Mouse (Mus musculus) CD8-positive naive resting alpha-beta T cell, adult 2 months (primary cell): ENCODE measurements around the gene Jazf1.

Experiments
- DNase-seq, 2 experiments: peaks; one replicate each; pipeline ENCODE4 v3.0.0; 2022; ENCODE audit warnings: low read depth in 2 of 2, low spot score in 2 of 2

Jazf1 gene

DNA sequence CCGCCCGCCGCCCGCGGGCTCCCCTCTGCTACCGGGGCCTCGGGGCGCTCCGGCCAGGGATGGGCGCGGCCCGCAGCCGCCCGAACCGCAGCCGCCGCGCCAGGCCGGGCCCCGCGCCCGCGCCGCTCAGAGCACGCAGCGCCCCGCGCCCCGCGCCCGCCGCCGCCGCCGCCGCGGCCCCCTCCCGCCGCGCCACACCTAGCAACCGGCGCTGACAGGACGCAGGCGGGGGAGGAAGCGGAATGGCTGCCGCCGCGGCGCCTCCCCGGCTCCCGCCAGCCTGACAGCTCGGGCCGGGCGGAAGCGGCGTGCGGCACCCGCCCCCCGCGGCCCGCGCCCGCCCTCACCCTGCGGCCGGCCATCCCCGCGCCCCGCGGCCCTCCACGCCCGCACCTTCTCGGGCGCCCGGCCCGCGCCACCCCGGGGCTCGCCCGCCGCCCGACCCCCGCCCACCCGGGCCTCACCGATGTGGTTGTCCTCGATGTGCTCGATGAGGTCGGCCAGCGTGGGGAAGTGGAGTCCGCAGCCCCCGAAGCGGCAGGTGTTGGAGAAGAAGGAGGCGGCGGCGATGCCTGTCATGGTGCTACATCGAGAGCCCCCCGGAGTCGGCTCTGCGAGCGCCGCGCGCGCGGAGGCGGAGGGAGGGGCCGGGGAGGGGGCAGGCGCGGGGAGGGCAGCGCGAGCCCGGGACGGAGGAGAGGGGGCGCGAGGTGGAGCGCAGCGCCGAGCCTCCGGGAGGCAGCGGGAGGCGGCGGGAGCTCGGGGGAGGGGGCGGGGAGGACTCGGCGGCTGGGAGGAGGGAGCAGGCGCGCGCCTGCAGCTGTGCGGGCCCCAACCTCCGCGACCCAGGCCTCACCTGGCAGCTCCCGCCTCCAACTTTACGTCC lies at the start of gene Jazf1:
Gene Jazf1 (minus strand): TSS at position 643 of the 886 bp plus-strand sequence.
- DNase-seq, result peak; percentile 6 to 23

DNA sequence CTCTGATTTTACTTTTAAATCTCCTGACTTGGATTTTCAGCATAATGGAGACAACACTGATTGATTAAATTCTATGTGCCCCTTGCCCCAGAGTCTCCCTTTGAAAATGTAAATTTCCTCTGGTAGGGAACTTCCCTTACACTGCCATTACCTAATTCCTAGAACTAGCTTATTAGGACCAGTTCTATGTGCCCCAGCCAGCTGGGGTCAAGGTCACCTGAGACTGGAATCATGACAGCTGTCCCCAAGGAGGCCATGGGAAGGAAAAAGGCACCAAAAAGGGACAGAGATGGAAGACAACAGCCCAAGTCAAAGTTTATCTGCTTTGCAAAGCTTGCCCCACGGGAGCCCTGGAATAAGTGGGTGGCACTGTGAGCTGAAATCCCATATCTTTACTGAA lies 49.4 kb upstream of the Jazf1 start:
- DNase-seq, result no peak

DNA sequence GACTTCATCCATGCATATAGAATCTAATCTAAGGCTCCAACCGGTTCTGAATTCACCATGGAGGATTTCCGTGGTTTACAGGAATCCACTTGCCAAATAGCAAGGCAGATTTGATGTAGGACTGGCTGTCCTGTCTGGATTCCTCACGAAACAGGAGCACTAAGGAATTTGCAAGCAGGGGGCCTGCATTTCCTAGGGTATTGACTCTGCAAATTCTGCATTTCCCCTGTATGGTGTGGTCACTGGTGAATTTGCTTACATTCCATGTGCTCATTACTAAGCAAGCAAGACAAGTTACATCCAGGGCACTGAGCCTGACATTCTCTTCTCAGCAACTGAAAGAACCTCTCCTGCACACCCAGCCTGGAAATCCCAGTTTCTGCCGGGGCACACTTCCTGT lies 18.4 kb upstream of the Jazf1 start:
- DNase-seq, result no peak

DNA sequence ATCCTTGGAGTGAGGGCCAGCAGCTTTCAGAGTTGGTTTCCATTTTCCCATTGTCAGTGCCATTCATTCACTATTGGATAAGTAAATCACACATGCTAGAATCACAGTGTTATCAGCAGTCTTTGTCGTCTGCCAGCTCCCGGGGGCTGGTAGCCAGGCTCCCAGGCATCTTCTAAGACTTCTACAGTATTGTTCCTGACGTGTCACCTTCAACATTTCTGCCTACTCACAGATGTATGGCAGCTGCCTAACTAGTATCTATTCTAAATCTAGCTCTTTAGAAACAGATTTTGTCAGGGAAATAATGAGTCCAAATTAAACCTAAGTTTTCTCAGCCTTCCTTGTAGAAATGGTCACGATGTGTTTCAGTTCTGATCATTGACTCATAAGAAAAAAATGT lies 12.8 kb upstream of the Jazf1 start:
- DNase-seq, result no peak

DNA sequence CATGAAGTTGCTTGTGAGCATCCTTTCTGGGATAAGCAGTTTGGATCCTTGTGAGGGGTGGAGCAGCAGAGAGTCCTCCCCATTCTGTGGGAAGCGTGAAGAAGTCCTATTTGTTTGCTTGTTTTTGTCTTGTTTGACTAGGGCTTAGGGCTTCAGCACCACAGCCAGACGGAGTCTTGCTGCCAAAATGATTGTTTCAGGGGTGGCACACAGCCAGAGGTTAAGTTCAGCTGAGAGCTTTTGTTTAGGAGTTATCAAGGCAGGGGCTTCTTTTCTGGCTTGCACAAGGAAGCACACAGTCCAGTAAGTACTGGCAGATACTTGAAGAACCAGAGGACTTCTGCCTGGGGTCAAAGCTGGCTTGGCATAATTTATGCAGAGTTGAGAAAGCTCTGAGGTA lies 10.2 kb upstream of the Jazf1 start:
- no peak for DNase-seq

DNA sequence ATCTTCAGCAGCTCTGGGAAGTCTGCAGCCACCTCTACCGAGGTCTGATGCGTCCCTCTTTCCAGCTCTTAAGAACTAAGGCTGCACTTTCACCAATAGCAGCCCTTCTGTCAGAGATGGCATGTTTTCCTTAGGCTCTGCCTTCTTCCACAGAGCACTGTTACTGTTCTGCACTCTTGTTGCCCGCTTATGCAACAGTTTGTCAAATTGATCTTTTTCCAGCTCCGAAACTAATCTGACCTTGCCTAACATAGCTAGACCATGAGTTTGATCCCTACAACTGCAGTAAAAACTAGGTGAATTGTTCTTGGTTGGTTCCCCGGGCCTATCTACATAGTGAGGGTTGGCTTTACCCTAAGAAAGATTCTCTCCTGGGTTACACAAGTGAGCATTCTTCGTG lies 3.3 kb upstream of the Jazf1 start:
- no peak for DNase-seq

DNA sequence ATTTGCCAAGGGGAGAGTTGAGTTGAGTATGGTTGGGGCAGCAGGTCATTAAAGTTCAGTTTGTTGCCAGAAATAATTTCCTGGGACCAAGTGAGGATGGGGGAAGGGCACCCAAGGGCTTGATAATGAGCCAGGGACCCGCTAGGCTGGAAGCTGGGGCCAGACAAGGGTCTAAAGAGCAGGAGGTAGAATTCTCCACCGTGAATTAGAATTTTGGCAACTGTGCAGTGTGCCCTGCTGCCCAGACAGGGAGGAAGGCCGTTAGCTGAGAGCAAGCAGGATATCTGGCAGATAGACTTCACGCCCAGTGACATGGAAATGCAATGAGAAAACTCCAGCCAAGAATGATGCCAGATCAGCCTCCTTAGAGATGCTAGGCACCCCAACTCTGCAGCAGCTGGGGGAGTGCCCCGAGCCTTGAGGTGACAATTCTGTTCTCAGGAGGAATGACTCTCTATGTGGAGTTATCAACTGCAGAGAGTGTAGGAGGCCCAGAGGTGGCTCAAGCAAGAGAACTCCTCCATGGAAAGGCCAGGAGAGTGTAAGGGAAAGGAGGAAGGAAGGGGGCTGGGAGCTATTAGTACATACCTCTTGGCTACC lies 1.6 kb upstream of the Jazf1 start:
- no peak for DNase-seq

DNA sequence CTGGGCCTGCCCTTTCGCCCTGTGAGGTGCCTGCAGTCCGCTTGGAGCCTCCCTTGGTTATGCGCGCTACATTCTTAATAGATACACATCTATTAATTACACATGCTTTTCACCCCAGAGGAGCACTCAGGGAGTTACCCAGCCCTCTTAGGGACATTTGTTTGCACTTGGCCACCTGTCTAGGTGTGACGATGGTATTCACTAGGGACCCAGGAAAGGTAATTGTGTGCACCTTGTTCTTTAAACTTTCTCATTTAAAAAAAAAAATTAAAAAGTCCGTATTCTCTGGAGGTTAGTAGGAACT lies 396 bp upstream of the Jazf1 start:
- DNase-seq, result no peak

DNA sequence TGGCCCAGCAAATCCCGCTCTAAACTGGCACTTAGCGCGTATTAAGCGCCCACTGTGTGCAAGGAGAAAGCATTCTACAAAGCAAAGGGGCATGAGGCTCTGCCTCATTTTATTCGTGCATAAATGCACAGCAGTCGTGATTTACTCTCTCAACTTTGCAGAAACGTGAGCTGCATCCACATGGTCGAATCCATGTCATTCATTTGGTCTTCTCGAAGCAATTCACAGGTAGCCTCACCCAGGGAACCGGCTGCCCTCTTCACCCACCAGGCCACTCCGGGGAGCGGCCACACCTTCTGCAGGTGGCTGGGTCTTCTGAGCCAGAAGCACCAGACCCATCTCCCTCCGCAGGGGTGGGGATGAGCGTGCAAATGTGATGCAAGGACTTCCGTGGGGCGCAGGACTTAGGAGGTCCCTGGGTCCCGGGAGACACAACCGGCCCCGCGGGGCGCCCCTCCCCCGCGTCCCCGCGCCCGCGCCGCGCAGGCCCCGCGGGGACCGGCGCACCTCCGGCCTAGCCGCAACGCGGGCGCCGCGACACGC lies 914 bp downstream of the Jazf1 start:
- DNase-seq, result peak in 1 of 2 experiments; percentile 7

DNA sequence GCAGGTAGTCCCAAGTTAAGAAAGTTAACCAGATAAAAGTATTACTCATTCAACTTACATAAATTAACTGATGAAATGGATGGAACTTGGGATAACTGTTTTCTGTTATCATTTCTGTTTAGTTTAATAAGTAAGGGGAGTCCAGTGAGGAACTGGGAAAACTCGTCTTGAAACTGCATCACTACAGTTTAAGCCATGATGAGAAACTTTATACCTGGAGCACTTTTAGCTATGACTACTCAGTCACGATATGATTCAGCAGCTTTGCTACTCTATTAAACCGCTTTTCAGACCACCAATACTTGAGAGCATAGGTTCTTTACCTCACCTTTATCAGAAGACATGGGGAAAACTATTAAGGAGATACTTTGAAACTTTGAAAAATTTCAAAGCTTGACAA lies 1.5 kb downstream of the Jazf1 start:
- DNase-seq, result no peak

DNA sequence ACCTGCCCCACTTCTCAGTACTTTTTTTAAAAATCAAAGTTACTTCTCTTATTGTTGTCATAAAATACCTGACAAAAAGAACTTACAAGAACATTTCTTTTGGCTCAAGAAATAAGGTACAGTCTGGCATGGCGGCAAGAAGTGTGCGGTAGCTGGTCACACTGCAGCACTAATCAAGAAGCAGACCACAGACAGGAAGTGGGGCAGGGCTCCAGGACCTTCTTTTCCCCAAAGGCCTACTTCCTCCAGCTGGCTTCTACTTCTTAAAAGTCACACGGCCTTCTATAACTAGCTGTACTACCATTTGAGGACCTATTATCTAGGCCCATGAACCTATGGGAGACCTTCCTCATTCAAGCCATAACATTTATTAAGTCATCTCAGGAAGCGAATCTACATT lies 4.4 kb downstream of the Jazf1 start:
- no peak for DNase-seq

DNA sequence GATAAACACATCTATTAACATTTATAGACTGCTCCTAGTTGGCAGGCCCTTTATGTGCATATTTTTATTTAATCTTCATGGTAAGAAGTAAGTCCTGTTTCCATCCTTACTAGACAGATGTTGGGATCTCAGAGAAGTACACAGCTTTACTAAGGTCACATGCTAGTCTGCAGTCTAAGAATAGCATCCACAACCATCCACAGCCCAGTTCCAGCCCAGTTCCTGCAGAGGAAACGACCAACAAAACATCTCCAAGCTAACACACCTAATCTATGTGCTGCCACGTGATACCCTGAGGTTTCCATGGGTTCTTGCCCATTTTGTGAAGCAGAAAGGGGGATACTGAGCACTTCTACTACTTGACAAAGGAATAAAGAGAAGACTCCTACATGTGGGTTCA lies 13.5 kb downstream of the Jazf1 start:
- DNase-seq, result no peak

DNA sequence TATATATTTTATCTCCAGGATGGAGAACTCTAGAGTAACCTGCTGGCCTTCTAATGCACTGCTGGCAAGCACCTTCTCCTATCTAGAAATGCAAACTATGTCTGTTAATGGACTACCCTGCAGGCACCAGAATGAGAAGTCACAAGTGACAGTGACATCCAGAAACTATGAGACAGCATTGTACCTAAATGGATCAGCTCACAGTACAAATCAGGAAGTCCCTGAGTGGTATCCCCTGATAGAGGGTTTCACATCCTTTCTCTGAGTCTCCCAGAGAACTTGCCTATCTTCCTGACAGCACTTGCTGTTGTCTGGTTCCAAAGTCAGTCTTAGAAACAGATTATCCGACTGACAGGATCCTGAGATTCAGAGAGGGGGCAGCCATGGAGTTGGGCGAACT lies 22.9 kb downstream of the Jazf1 start:
- DNase-seq, result no peak

DNA sequence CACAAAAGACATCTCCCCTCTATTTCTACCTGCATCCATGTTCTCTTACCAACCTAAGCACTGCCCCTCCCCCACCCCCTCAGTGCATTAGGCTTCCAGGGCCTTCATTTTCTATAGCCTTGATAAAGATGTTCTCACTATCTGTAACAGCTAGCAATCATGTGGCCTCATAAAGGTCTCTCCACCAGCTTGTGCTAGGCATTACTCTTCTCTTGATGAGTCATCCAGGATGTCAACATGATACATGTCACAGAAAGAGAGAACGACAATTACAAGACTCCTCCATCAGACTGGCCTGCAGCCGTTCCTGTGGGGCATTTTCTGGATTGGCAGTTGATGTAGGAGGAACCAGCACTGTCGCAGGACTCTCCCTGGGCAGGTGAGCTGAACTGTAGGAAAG lies 30.3 kb downstream of the Jazf1 start:
- no peak for DNase-seq

DNA sequence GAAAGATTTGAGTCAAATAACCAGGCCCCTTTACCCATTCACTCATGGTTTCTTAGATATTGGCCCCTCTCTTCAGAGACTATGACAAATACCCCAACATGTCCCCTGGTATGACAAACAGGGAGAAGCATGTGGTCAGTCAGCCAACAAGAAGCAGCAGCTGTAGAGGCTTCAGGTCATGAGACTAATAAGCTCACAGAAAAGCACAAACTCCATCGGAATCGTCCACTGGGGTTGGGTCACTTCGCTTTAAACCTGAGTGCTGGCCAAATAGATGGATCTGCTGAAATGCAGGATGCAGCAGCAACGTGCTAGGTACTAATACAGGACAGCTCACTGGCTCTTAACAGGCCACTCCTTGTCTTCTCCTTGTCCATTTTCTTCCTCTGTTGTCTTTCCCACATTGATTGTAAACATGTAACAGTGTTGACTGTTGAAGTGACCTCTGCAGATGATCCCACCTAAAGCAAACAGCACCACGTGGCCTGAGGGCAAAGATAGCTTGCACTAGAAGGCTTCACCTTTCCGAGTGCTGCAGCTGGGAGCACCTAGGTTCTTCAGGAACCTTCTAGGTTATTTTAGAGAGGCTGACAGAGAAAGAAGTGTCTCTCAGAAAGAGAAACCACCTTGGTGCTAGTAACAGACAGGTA lies 33.9 kb downstream of the Jazf1 start:
- DNase-seq, result no peak

DNA sequence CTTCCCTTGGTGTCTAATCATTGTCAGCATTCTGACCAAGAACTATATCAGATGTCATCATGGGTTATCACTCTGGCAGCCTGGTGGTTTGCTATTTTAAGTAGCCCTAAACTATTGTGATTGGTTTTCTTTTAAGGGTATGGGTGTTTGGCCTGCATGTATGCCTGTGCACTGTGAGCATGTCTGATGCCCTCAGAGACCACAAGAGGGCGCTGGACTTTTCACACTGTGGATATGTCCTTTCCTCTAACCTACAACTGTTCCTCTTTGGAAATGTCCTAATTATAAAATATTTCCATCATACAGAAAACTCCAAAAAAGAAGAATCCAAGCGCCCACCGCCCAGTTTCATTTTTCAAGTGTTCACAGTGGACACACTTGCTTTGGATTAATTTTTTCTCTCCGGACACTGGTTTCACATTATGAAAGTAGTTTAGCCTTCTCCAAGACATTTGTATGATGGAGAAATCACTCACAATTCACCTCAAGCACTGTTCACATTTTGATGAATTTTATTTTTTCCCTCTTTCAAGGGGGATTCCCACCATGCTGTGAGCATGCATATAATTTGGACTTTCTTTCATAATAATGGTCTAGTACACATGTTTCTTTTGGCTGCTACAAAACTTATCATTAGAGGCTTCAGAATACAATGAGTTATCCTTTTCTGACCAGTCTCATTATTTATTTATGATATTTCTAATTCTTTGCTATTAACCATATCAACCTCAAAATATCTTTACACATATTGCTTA lies 35.5 kb downstream of the Jazf1 start:
- DNase-seq, result no peak

DNA sequence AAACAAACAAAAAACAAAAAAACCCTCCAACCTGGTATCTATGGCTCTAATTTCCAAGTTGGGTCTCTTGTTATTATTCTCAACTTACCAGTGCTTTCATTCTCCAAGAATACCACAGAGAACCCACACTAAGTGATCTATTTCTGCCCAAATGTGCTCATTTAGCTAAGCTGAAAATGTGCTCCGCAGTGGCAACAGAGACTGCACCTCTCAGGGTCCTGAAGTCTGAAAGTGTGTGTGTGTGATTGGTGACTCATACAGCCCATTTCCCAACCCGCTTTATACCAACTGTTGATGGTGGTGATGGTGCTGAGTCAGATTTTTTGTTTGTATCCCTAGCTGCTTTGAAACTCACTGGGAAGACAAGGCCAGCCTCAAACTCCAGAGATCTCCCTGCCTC lies 46.4 kb downstream of the Jazf1 start:
- DNase-seq, result no peak

DNA sequence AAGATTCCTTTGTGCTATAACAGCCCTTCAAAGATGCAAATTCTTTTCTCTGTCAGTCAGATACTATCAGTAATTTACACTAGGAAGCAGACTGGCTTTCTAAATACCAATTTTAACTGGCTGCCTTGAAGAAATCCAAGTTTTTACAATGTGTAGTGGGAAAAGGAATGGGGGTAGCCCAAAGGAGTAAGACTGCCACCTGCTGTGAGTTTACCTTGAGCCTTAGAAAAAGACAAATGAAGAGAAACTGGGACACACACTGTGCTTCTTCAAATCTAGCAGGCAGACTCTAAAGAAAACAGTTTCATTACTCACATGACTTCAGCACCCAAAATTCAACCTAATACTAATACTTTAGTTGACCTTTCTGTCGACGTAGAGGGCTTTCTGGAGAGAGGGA lies 47.4 kb downstream of the Jazf1 start:
- no peak for DNase-seq

DNA sequence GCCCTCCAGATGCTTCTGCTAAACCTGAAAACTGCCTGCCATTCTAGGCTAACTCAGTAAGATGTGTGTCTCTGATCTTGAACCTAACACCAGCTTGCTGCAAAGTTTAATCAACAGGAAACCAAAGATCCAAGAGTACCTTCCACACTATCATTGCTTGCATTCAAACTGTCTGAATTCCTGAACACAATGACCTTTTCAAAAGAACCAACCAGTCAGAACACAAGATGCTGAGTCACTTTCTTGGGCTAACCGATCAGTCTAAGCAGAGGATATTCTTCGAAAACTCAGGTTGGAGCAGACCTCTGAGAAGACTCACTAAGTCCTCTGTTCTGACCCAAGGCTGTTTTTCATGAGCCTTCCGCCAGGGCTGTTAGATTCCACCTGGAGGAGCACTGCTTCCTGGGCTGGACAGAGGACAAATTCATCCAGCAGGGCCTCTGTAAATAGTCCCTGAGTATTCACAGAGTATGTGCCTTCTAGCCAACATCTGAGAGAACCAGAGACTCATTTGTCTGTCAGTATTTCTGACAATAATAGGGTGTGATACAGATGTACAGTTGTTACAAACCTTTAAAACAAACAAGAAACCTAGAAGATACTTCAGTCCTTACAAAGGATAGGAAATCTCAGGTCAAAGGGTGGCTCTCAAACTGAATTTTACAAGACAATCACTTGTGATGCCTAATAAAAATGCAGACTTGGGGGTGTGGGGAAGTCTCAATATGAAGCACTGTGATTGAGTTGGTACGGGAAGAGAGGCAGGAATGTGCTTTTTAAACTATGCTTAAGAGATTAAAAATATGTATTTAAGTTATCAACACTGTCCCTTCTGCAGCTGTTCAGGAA lies 50.9 kb downstream of the Jazf1 start:
- DNase-seq, result no peak
